Mouse (Mus musculus) neural tube, embryonic 13.5 days (tissue): ENCODE measurements at regions not wholly inside any gene's neighbourhood (a gene's known extent, or its start where the extent isn't known, plus 50 kb on each side); places are given as distances from the start of the nearest gene placed in this dataset.

Experiments used
- ATAC-seq: fragments of 200-750 bp; cut with Nextera tagmentation; 2 replicates; pipeline ENCODE4 v1.8.0; 2017; ENCODE audit warnings: low read depth, mild to moderate bottlenecking, moderate TSS enrichment, moderate library complexity
- H3K27ac ChIP-seq: fragments of 300-500 bp; sonication (generic); replicated peaks from 2 replicates; pipeline ENCODE4 v1.5.1; 2015; ENCODE audit warnings: moderate library complexity, mild to moderate bottlenecking, inconsistent platforms
- H3K27me3 ChIP-seq: fragments of 300-500 bp; sonication (generic); 2 replicates; pipeline ENCODE4 v1.6.1; 2015; ENCODE audit warnings: mild to moderate bottlenecking, inconsistent platforms
- H3K36me3 ChIP-seq: fragments of 300-500 bp; sonication (generic); 2 replicates; pipeline ENCODE4 v1.6.1; 2015; ENCODE audit warnings: mild to moderate bottlenecking, inconsistent platforms
- H3K4me1 ChIP-seq: fragments of 300-500 bp; sonication (generic); replicated peaks from 2 replicates; pipeline ENCODE4 v1.6.1; 2015; ENCODE audit warnings: inconsistent platforms
- H3K4me2 ChIP-seq: fragments of 300-500 bp; sonication (generic); 2 replicates; pipeline ENCODE4 v1.6.1; 2015; ENCODE audit warnings: inconsistent platforms, mild to moderate bottlenecking, moderate library complexity
- H3K4me3 ChIP-seq: fragments of 300-500 bp; sonication (generic); 2 replicates; pipeline ENCODE4 v1.5.1; 2015; ENCODE audit warnings: mild to moderate bottlenecking, inconsistent platforms
- H3K9ac ChIP-seq: fragments of 300-500 bp; sonication (generic); 2 replicates; pipeline ENCODE4 v1.6.1; 2015; ENCODE audit warnings: moderate library complexity, mild to moderate bottlenecking, inconsistent platforms
- H3K9me3 ChIP-seq: fragments of 300-500 bp; sonication (generic); 2 replicates; pipeline ENCODE4 v1.6.1; 2016; ENCODE audit warnings: inconsistent platforms
- WGBS: fragments of 180-500 bp; shearing (Covaris S2); methylation state at CpG from one replicate; pipeline ENCODE4 v1.1.7; 2015; 5-methylcytosine and 5-hydroxymethylcytosine counted together

GRCm38 (mm10) chr6:51766482-51766881, 242.8 kb downstream of the Snx10 start:
- no peak for ATAC-seq
- Histone ChIP-seq H3K4me1 (peaks cover 26% of the 10 kb centered on the region), H3K9ac (no peak overlapping the region), H3K4me3 (no peak overlapping the region), H3K27me3 (peaks cover 10% of the 10 kb centered on the region), H3K9me3 (no peaks in the 10 kb centered on the region), H3K36me3 (no peaks in the 10 kb centered on the region), H3K27ac (0 out of 2 replicates have a peak overlapping the region, but pooled peaks have one; percentile 42), H3K4me2 (no peak overlapping the region)
- WGBS, result 17% methylated on average over 3 of the region's 3 CpGs

- peak overlapping the region; percentile 53 for H3K27ac ChIP-seq
- peaks cover 10% of the 10 kb centered on the region for H3K27me3 ChIP-seq
- H3K9me3 ChIP-seq, result no peaks in the 10 kb centered on the region
- H3K4me2 ChIP-seq, result peak overlapping the region; percentile 47
- H3K4me1 ChIP-seq, result peaks cover 28% of the 10 kb centered on the region
- WGBS, result 2% methylated on average over 15 of the region's 15 CpGs
- peak overlapping the region; percentile 1; the same call in 1 of the 2 replicates for H3K4me3 ChIP-seq
- peak; percentile 83 for ATAC-seq
- peak overlapping the region; percentile 58 for H3K9ac ChIP-seq
- H3K36me3 ChIP-seq, result no peaks in the 10 kb centered on the region
Observed at GRCm38 (mm10) chr6:51767582-51768341, 244.1 kb downstream of the Snx10 start.

DNA sequence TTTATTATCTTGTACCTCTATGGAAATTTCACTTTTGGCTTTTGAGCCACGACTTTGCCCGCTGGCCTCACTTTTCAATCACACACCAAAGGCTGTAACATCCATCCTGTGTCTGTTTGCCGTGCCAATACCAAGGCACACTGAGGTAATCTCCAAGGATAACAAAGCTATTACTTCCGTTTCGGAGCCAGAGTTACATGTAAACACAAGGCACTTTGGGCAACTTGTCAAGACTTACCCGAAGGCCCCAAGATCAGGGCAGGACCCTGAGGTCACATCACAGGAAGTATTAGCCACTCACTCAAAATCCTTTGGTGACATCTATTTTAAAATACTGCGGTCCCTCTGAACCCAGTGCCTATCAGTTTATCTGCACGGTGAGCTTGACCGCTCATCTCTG, 241.3 kb downstream of the Skap2 start:
- Histone ChIP-seq H3K4me2 (no peak overlapping the region), H3K4me1 (peaks cover 28% of the 10 kb centered on the region), H3K9me3 (no peaks in the 10 kb centered on the region), H3K27ac (no peak overlapping the region), H3K9ac (no peak overlapping the region), H3K4me3 (no peak overlapping the region), H3K27me3 (peaks cover 9% of the 10 kb centered on the region), H3K36me3 (no peaks in the 10 kb centered on the region)
- no peak for ATAC-seq
- WGBS, result 82% methylated on average over 9 of the region's 9 CpGs

DNA sequence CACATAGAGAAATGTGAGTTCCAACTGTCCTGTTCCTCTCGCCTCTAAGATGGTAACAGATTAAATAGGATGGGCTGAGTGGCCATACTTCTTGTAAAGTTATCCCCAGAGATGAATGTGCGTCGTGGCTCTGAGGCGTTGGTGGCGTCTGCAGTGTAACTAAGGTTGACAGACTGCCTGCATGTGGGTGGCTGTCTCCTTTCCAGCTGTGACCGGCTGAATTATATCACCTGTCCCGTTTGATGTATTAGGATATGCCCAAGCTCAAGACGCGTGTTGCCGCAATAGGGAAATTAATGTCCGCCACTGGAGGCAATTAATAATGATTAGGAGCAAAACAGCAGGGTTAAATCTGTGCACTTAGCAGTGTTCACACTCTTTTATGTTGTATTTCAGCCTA, 240.9 kb downstream of the Skap2 start:
- Histone ChIP-seq H3K9me3 (no peaks in the 10 kb centered on the region), H3K27me3 (peaks cover 7% of the 10 kb centered on the region), H3K27ac (no peak overlapping the region), H3K36me3 (no peaks in the 10 kb centered on the region), H3K4me1 (peaks cover 25% of the 10 kb centered on the region), H3K4me2 (no peak overlapping the region), H3K9ac (no peak overlapping the region), H3K4me3 (no peak overlapping the region)
- WGBS, result 27% methylated on average over 11 of the region's 11 CpGs
- no peak for ATAC-seq

DNA sequence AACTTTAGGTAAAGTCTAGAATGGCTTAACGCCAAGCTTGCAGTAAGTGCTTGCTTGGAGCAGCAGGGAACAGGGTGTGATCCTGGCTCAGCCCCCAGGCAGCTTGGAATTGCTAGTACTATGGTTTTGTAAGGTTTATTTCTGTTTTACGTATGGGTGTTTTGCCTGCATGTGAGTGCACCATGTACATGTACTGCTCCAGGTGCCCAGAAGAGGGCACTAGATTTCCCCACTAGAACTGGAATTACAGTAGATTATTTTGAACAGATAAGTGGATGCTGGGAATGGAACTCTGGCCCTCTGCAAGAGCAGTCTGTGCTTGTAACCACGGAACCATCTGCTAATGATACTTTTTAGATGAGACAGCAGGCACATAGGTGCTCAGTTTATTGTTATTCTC, 237.6 kb downstream of the Skap2 start:
- ATAC-seq, result no peak
- no peak overlapping the region for H3K27ac ChIP-seq
- H3K36me3 ChIP-seq, result no peaks in the 10 kb centered on the region
- 78% methylated on average over 3 of the region's 3 CpGs for WGBS
- no peaks in the 10 kb centered on the region for H3K9me3 ChIP-seq
- no peak overlapping the region for H3K9ac ChIP-seq
- H3K4me3 ChIP-seq, result no peak overlapping the region
- no peak overlapping the region for H3K4me2 ChIP-seq
- peaks cover 2% of the 10 kb centered on the region for H3K27me3 ChIP-seq
- H3K4me1 ChIP-seq, result 0 out of 2 replicates have a peak, but pooled peaks cover 5% of the 10 kb centered on the region

DNA sequence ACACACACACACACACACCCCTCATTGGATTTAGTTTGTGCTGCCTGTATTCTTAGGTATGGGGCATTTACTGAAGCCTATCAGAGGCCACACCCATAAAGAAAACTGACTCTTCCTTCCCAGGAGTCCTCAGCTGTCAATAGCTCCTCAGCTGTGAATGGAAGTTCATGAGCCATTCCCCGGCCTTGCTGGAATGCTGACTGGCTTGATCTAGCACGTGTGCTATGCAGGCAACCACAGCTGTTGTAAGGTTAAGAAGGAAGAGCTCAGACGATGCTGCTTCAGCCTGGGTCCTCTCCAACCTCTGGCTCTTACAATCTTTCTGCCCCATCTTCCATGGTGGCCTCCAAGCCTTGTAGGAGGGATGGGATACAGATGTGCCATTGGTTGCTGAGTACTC, 226.7 kb downstream of the Skap2 start:
- WGBS, result 70% methylated on average over 3 of the region's 3 CpGs
- Histone ChIP-seq H3K9ac (no peak overlapping the region), H3K4me1 (peaks cover 16% of the 10 kb centered on the region), H3K36me3 (no peaks in the 10 kb centered on the region), H3K9me3 (no peaks in the 10 kb centered on the region), H3K27ac (no peak overlapping the region), H3K4me3 (no peak overlapping the region), H3K4me2 (no peak overlapping the region), H3K27me3 (peaks cover 5% of the 10 kb centered on the region; the same call in 1 of the 2 replicates)
- no peak for ATAC-seq

DNA sequence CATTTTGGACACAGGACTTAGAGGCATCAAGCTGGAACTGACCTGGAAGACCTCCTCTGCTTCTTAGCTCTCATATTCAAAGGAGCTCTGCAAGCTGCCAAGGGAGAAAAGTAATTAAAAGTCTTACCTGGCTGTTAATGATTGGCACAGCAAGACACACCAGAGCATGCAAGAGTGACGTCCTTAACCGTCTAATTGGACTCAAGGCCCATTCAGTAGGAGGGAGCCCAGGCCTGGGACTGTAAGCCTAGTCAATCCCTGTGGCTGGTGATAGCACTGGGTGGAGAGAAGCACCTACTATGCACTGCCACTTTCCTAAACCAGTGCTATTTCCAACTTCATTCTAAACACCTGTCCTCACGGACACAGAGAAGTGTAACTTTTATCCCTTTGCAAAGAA, 225.5 kb downstream of the Skap2 start:
- Histone ChIP-seq H3K27me3 (peaks cover 5% of the 10 kb centered on the region; the same call in 1 of the 2 replicates), H3K27ac (no peak overlapping the region), H3K36me3 (no peaks in the 10 kb centered on the region), H3K9me3 (no peaks in the 10 kb centered on the region), H3K4me2 (no peak overlapping the region), H3K4me3 (no peak overlapping the region), H3K4me1 (peaks cover 29% of the 10 kb centered on the region), H3K9ac (no peak overlapping the region)
- WGBS, result 78% methylated on average over 3 of the region's 3 CpGs
- no peak for ATAC-seq

DNA sequence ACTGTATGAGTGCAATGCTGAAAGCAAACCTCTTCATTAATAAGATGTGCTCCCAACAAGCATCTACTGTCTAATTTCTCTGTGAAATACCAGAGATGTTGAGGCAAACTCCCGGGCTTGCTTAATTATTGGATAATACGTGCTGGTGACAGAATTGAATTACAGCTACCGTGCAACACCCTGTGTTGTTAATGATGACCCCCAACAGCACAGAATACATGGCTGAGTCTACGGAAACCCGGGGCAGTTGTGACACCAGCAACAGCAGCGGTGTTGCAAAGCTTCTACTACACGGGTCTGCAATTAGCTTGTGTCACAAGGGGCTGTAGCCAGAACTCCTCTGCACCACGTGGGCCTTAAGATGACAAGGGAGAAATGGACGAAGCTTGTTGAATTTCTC, 224.2 kb downstream of the Skap2 start:
- Histone ChIP-seq H3K4me2 (no peak overlapping the region), H3K27me3 (peaks cover under 1% of the 10 kb centered on the region; the same call in 1 of the 2 replicates), H3K4me1 (peaks cover 38% of the 10 kb centered on the region), H3K9me3 (no peaks in the 10 kb centered on the region), H3K36me3 (no peaks in the 10 kb centered on the region), H3K4me3 (no peak overlapping the region), H3K9ac (no peak overlapping the region), H3K27ac (no peak overlapping the region)
- ATAC-seq, result no peak
- 74% methylated on average over 9 of the region's 9 CpGs for WGBS

GRCm38 (mm10) chr6:51790293-51790692, 222.1 kb downstream of the Skap2 start:
- Histone ChIP-seq H3K36me3 (no peaks in the 10 kb centered on the region), H3K9me3 (no peaks in the 10 kb centered on the region), H3K27me3 (no peaks in the 10 kb centered on the region), H3K4me1 (peaks cover 44% of the 10 kb centered on the region), H3K4me2 (peak overlapping the region; percentile 4; the same call in 1 of the 2 replicates), H3K9ac (no peak overlapping the region), H3K4me3 (no peak overlapping the region), H3K27ac (peak overlapping the region; percentile 71)
- 27% methylated on average over 5 of the region's 5 CpGs for WGBS
- ATAC-seq, result peak; percentile 82

GRCm38 (mm10) chr6:51790693-51791092, 221.7 kb downstream of the Skap2 start:
- Histone ChIP-seq H3K27ac (peak overlapping the region; percentile 71), H3K4me2 (peak overlapping the region; percentile 4; the same call in 1 of the 2 replicates), H3K36me3 (no peaks in the 10 kb centered on the region), H3K4me3 (no peak overlapping the region), H3K9ac (no peak overlapping the region), H3K9me3 (no peaks in the 10 kb centered on the region), H3K4me1 (peaks cover 44% of the 10 kb centered on the region), H3K27me3 (no peaks in the 10 kb centered on the region)
- WGBS, result 60% methylated on average over 7 of the region's 7 CpGs
- ATAC-seq, result peak; percentile 55; the same call in 1 of the 2 replicates

DNA sequence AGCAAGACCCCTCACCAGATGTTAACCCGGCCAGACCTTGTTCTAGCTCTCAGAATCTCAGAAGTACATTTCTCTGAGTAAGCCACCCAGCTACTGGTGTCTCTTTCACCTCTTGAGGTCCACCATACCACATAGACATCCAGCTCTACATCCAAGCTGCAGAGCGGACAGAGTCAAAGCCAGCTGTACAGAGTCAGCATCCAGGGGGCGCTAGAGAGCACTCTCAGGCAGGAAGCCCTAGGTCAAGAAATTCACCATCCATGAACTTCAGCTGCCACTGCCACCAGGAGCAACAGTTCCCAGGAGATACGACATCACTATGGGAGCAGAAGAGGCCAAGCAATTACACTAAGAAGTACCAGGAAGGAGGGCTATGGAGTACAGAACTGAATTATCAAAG, 217.0 kb downstream of the Skap2 start:
- 51% methylated on average over 4 of the region's 4 CpGs for WGBS
- no peaks in the 10 kb centered on the region; the same call in 1 of the 2 replicates for H3K27me3 ChIP-seq
- no peak overlapping the region for H3K27ac ChIP-seq
- H3K4me3 ChIP-seq, result no peak overlapping the region
- no peak overlapping the region for H3K9ac ChIP-seq
- no peak overlapping the region for H3K4me2 ChIP-seq
- no peaks in the 10 kb centered on the region for H3K36me3 ChIP-seq
- ATAC-seq, result no peak
- no peaks in the 10 kb centered on the region for H3K9me3 ChIP-seq
- H3K4me1 ChIP-seq, result peaks cover 30% of the 10 kb centered on the region

- ATAC-seq, result no peak
- H3K9ac ChIP-seq, result no peak overlapping the region
- no peak overlapping the region for H3K4me2 ChIP-seq
- no peak overlapping the region for H3K27ac ChIP-seq
- no peak overlapping the region for H3K4me3 ChIP-seq
- H3K36me3 ChIP-seq, result no peaks in the 10 kb centered on the region
- 86% methylated on average over 12 of the region's 12 CpGs for WGBS
- H3K27me3 ChIP-seq, result no peaks in the 10 kb centered on the region; the same call in 1 of the 2 replicates
- 0 out of 2 replicates have a peak, but pooled peaks cover 4% of the 10 kb centered on the region for H3K4me1 ChIP-seq
- H3K9me3 ChIP-seq, result no peaks in the 10 kb centered on the region
Observed at GRCm38 (mm10) chr6:51798577-51799240, 213.6 kb downstream of the Skap2 start.
